Mouse (Mus musculus): ENCODE results near the gene Wnt8b. TPM values are rescaled to one million over a fixed set of nuclear protein-coding genes. Genes with fewer than 3 reads are reported as not detected.

Wnt8b gene
- polyA plus RNA-seq, 1 experiment from 2014 or later = 4.6 TPM

DNA sequence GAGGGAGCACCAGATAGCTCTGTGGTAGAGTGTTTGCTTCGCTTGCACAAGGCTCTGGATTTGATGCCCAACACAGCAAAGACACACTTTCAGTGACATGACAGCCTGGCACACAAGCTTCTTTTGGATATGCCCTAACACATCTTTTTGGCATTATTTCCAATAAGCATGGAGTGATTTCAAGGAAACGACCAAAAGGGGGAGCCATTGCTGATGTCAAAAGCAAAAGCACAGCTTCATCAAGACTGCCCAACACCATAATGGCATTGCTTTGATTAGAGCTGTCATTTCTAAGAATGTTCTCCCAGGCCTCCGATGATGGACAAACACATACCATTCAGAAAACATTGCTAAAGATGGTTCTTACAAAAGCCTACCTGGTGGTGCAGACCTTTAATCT lies 16.7 kb upstream of the Wnt8b start:
- Histone ChIP-seq H3K27me3 (no peaks in the 10 kb centered on the region), H3K27ac (replicated peaks) (no peak overlapping the region), H3K36me3 (no peaks in the 10 kb centered on the region), H3K9ac (replicated peaks) (no peak overlapping the region), H3K4me1 (no peaks in the 10 kb centered on the region), H3K9me3 (no peaks in the 10 kb centered on the region), H3K4me2 (replicated peaks) (no peak overlapping the region), H3K4me3 (no peak overlapping the region)
- 50% methylated on average over 3 of the region's 3 CpGs for WGBS
- no peak for ATAC-seq (replicated peaks)

- no peaks in the 10 kb centered on the region for H3K4me1 ChIP-seq
- no peak overlapping the region for H3K4me2 ChIP-seq (replicated peaks)
- no peaks in the 10 kb centered on the region for H3K36me3 ChIP-seq
- peaks cover 14% of the 10 kb centered on the region for H3K27me3 ChIP-seq
- H3K9ac ChIP-seq (replicated peaks) = no peak overlapping the region
- H3K4me3 ChIP-seq = no peak overlapping the region
- no peaks in the 10 kb centered on the region for H3K9me3 ChIP-seq
- 9% methylated on average over 8 of the region's 8 CpGs for WGBS
- H3K27ac ChIP-seq (replicated peaks) = no peak overlapping the region
- ATAC-seq (replicated peaks) = no peak
Measured at GRCm38 (mm10) chr19:44487266-44487665, 6.0 kb upstream of the Wnt8b start.

GRCm38 (mm10) chr19:44496511-44496910 lies 3.2 kb downstream of the Wnt8b start:
- H3K4me3 ChIP-seq = no peak overlapping the region
- H3K4me2 ChIP-seq (replicated peaks) = no peak overlapping the region

DNA sequence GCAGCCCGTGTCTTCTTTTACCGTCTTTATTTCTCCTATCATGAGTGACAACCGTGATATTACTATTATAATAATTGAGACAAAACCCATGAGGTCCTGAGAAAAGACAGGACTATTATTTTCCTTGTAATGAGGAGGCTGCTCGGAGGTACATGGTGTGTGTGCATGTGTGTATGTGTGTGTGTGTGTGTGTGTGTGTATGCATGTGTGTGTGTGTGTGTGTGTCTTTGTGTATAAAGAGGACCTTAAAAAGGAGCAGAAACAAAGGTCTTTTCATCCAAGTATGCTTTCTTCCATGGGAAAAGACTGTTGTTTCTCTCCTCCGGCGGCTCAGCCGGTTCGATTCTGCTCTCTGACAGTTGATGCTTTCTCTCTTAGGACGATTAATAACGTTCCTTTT lies 3.7 kb downstream of the Wnt8b start:
- no peaks in the 10 kb centered on the region for H3K9me3 ChIP-seq
- no peak overlapping the region for H3K27ac ChIP-seq (replicated peaks)
- peaks cover 79% of the 10 kb centered on the region for H3K27me3 ChIP-seq
- no peaks in the 10 kb centered on the region for H3K4me1 ChIP-seq
- 38% methylated on average over 10 of the region's 10 CpGs for WGBS
- ATAC-seq (replicated peaks) = no peak
- H3K36me3 ChIP-seq = no peaks in the 10 kb centered on the region
- H3K4me2 ChIP-seq (replicated peaks) = no peak overlapping the region
- H3K4me3 ChIP-seq = no peak overlapping the region
- no peak overlapping the region for H3K9ac ChIP-seq (replicated peaks)

More at GRCm38 (mm10) chr19:44496511-44496910, 3.2 kb downstream of the Wnt8b start:
- H3K4me1 ChIP-seq = no peaks in the 10 kb centered on the region
- no peaks in the 10 kb centered on the region for H3K36me3 ChIP-seq
- ATAC-seq (replicated peaks) = no peak
- H3K27ac ChIP-seq (replicated peaks) = no peak overlapping the region
- WGBS = 41% methylated on average over 8 of the region's 8 CpGs
- H3K9me3 ChIP-seq = no peaks in the 10 kb centered on the region
- no peak overlapping the region for H3K9ac ChIP-seq (replicated peaks)
- H3K27me3 ChIP-seq = peaks cover 82% of the 10 kb centered on the region

DNA sequence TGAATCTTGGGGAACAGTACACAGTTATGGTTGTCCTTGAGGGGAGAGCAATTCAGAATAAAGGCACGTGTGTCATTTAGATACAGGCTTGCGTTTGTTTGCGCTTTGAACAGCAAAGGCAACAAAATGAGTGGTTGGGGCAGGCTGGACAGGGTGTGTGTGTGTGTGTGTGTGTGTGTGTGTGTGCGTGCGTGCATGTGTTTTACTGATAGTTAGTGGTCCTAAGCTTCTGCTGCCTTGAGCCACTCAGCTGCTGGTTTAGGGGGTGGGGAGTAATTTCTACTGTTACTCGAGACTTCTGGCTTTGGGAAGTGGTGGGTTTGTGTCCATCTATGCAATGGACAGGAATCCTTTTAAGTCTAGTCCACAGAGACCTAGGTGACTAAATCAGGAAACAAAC lies 5.7 kb downstream of the Wnt8b start:
- no peak overlapping the region for H3K9ac ChIP-seq (replicated peaks)
- H3K4me1 ChIP-seq = no peaks in the 10 kb centered on the region
- H3K27me3 ChIP-seq = peaks cover 75% of the 10 kb centered on the region
- H3K9me3 ChIP-seq = no peaks in the 10 kb centered on the region
- H3K36me3 ChIP-seq = no peaks in the 10 kb centered on the region
- ATAC-seq (replicated peaks) = no peak
- no peak overlapping the region for H3K4me2 ChIP-seq (replicated peaks)
- WGBS = 40% methylated on average over 6 of the region's 6 CpGs
- no peak overlapping the region for H3K27ac ChIP-seq (replicated peaks)
- H3K4me3 ChIP-seq = no peak overlapping the region

DNA sequence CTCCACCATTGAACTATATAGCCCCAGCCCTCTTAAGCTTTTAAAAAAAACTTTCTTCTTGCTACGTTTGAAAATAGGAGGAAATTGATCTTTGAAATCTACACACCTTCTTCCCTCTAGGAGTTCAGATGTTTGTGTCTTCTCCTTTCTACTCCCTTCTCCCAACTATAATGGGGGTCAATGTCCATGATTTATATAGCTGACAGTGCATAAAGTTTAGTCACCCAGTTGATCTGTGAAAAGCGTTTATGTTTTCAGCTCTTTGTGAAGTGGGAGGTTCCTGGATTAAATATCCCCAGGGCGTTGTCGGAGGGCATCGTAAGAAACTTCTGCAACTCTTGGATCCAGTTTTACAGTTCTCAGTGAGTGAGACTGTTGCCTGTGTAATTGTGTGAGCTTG lies 7.0 kb downstream of the Wnt8b start:
- Histone ChIP-seq H3K36me3 (no peaks in the 10 kb centered on the region), H3K4me1 (no peaks in the 10 kb centered on the region), H3K4me3 (no peak overlapping the region), H3K9me3 (no peaks in the 10 kb centered on the region), H3K27me3 (peaks cover 70% of the 10 kb centered on the region), H3K27ac (replicated peaks) (no peak overlapping the region), H3K4me2 (replicated peaks) (no peak overlapping the region), H3K9ac (replicated peaks) (no peak overlapping the region)
- no peak for ATAC-seq (replicated peaks)
- WGBS = 34% methylated on average over 5 of the region's 5 CpGs

DNA sequence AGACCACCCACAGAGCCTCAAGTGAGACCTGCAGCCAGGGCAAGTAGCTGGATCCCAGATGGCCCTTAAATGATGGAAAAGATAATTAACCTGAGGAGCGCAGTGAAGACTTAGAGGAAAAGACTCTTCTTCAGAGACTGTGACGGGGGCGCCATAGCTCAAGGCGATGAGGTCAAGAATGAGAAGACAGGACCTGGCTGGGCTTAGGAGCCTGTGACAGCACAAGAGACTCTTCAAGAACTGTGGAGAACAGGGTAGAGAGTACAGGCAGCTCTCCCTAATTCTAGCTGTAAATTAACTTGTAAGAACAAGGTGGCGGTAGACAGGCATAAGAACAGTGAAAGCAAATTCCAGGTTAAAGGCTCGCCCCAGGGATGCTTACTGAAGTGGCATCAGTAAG lies 8.7 kb downstream of the Wnt8b start:
- H3K36me3 ChIP-seq = no peaks in the 10 kb centered on the region
- no peaks in the 10 kb centered on the region for H3K4me1 ChIP-seq
- no peak overlapping the region for H3K27ac ChIP-seq (replicated peaks)
- H3K9ac ChIP-seq (replicated peaks) = no peak overlapping the region
- peaks cover 68% of the 10 kb centered on the region for H3K27me3 ChIP-seq
- no peak overlapping the region for H3K4me3 ChIP-seq
- WGBS = 81% methylated on average over 6 of the region's 6 CpGs
- no peak for ATAC-seq (replicated peaks)
- no peaks in the 10 kb centered on the region for H3K9me3 ChIP-seq
- no peak overlapping the region for H3K4me2 ChIP-seq (replicated peaks)

DNA sequence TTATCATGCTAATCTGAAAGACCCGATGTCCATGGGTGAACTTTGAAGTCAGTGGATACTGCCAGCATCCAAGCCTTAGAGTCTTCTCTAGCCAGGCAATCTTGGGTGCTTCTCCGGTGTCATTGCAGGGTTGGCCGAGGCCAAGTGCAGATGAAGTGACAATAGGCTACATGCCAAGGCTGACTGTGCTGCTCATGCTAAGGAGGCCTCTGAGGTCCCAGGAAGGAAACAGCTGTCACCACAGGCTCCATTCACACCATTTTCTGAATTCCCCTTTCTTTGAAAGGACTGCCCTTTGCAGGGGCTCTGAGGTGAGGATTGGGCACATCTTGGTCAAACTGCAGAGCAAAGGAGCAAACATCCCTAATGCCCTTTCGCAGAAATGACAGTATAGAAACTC lies 9.5 kb downstream of the Wnt8b start:
- Histone ChIP-seq H3K27me3 (peaks cover 68% of the 10 kb centered on the region), H3K27ac (replicated peaks) (no peak overlapping the region), H3K4me2 (replicated peaks) (no peak overlapping the region), H3K9ac (replicated peaks) (no peak overlapping the region), H3K36me3 (no peaks in the 10 kb centered on the region), H3K9me3 (no peaks in the 10 kb centered on the region), H3K4me1 (no peaks in the 10 kb centered on the region), H3K4me3 (no peak overlapping the region)
- ATAC-seq (replicated peaks) = no peak
- WGBS = 75% methylated on average over 4 of the region's 4 CpGs

DNA sequence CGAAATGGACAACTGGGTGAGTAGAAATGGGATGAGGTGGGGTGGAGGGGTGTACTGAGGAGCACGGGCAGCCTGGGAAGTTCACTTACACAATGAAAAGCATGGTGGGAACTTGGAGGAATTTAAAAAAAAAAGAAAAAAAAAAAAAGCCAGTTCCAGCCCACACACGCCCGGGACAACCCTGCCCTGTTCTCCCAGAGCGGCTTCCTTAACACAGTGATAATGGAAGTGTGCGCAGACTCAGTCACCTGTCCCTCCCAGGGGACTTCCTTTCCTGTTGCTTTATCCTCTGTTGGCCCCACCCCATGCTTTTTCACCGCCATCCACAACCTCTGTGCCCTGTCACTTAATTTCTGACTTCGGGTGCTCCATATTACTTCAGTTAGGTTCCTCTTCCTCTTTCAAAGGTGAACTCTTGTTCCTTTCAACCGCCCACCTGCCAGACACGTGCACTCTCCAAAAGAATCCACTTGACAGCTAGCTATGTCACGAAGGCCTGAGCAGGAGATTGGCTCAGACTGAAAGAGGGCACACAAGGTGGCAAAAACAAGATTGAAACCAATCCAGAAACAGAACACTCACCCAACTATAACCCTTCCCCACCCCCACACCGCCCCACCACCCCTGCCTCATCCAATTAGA lies 17.4 kb downstream of the Wnt8b start:
- H3K36me3 ChIP-seq = no peaks in the 10 kb centered on the region
- H3K27me3 ChIP-seq = peaks cover 88% of the 10 kb centered on the region
- no peak overlapping the region; the same call in 1 of the 2 replicates for H3K4me2 ChIP-seq (replicated peaks)
- H3K9ac ChIP-seq (replicated peaks) = no peak overlapping the region
- peak overlapping the region; percentile 37 for H3K4me3 ChIP-seq
- no peaks in the 10 kb centered on the region for H3K9me3 ChIP-seq
- no peak overlapping the region for H3K27ac ChIP-seq (replicated peaks)
- no peak for ATAC-seq (replicated peaks)
- 5% methylated on average over 12 of the region's 12 CpGs for WGBS
- peaks cover 29% of the 10 kb centered on the region for H3K4me1 ChIP-seq

DNA sequence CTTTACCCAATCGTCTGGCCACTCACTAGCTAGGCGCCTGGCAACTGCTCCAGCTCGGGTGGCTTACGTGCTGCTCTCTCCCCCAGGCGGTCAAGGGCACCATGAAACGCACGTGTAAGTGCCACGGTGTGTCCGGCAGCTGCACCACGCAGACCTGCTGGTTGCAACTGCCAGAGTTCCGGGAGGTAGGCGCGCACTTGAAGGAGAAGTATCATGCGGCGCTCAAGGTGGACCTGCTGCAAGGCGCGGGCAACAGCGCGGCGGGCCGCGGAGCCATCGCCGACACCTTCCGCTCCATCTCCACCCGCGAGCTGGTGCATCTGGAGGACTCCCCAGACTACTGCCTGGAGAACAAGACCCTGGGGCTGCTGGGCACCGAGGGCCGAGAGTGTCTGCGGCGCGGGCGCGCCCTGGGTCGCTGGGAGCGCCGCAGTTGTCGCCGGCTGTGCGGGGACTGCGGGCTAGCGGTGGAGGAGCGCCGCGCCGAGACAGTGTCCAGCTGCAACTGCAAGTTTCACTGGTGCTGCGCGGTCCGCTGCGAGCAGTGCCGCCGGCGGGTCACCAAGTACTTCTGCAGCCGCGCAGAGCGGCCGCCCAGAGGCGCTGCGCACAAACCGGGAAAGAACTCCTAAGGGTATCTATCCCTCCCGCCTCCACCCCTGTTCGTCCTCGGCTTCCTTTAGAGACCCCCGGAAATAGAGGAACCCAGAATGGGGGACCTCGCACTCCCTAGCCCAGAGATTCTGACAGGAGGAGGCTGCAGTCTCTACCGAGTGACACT lies 18.4 kb downstream of the Wnt8b start:
- under 1% methylated on average over 61 of the region's 66 CpGs for WGBS
- Histone ChIP-seq H3K4me3 (peak overlapping the region; percentile 37), H3K9me3 (no peaks in the 10 kb centered on the region), H3K36me3 (no peaks in the 10 kb centered on the region), H3K27me3 (peaks cover 92% of the 10 kb centered on the region), H3K4me1 (peaks cover 29% of the 10 kb centered on the region), H3K4me2 (replicated peaks) (peak overlapping the region; percentile 62), H3K27ac (replicated peaks) (no peak overlapping the region), H3K9ac (replicated peaks) (peak overlapping the region; percentile 29; the same call in 1 of the 2 replicates)
- ATAC-seq (replicated peaks) = no peak

- 9% methylated on average over 5 of the region's 5 CpGs for WGBS
- no peak overlapping the region for H3K4me2 ChIP-seq (replicated peaks)
Measured at GRCm38 (mm10) chr19:44512601-44513000, 19.3 kb downstream of the Wnt8b start.

GRCm38 (mm10) chr19:44513054-44513833 lies 20.0 kb downstream of the Wnt8b start:
- Histone ChIP-seq H3K9ac (replicated peaks) (no peak overlapping the region), H3K27ac (replicated peaks) (no peak overlapping the region), H3K4me1 (peaks cover 29% of the 10 kb centered on the region), H3K9me3 (no peaks in the 10 kb centered on the region), H3K36me3 (no peaks in the 10 kb centered on the region), H3K27me3 (peaks cover 95% of the 10 kb centered on the region), H3K4me3 (no peak overlapping the region), H3K4me2 (replicated peaks) (no peak overlapping the region)
- ATAC-seq (replicated peaks) = no peak
- WGBS = 7% methylated on average over 11 of the region's 11 CpGs

More at GRCm38 (mm10) chr19:44512601-44513000, 19.3 kb downstream of the Wnt8b start:
- H3K4me3 ChIP-seq = no peak overlapping the region
- no peak overlapping the region for H3K9ac ChIP-seq (replicated peaks)
- ATAC-seq (replicated peaks) = no peak
- no peak overlapping the region for H3K27ac ChIP-seq (replicated peaks)
- H3K36me3 ChIP-seq = no peaks in the 10 kb centered on the region
- peaks cover 92% of the 10 kb centered on the region for H3K27me3 ChIP-seq
- H3K9me3 ChIP-seq = no peaks in the 10 kb centered on the region
- peaks cover 29% of the 10 kb centered on the region for H3K4me1 ChIP-seq
